Mouse (Mus musculus) liver, adult 2 months (tissue): ENCODE measurements around the gene Adamtsl1.

Source experiments
- CTCF ChIP-seq: fragments of 200-500 bp; IDR thresholded peaks from 2 replicates; pipeline ENCODE4 v1.5.1; 2011; ENCODE audit warnings: low read depth, low read length, control low read depth
- POLR2A ChIP-seq: fragments of 200-500 bp; IDR thresholded peaks from 2 replicates; pipeline ENCODE4 v1.6.1; 2011; ENCODE audit warnings: low read length, control low read depth; ENCODE audit not compliant: insufficient read depth; ENCODE audit errors: extremely low read depth

GRCm38 (mm10) chr4:86435631-86436030 lies 921.7 kb downstream of the Adamtsl1 start:
- no peak for TF ChIP-seq CTCF
- TF ChIP-seq POLR2A, result no peak
